Mouse (Mus musculus) liver, embryonic 14.5 days (tissue): ENCODE measurements around the gene Mplkip. TPM values are rescaled to one million over a fixed set of nuclear protein-coding genes. Genes with fewer than 3 reads are reported as not detected.

Experiments used
- ATAC-seq: fragments of 200-750 bp; cut with Nextera tagmentation; 2 replicates; pipeline ENCODE4 v1.8.0; 2017; ENCODE audit warnings: moderate number of reproducible peaks, mild to moderate bottlenecking, moderate library complexity; ENCODE audit not compliant: insufficient read depth
- DNase-seq, 3 experiments: peaks; one replicate each; pipeline ENCODE4 v3.0.0-alpha.2; 2012 to 2013; ENCODE audit warnings: low read depth in 3 of 3, low spot score in 3 of 3
- H3K27ac ChIP-seq: fragments of 300-500 bp; sonication (generic); 2 replicates; pipeline ENCODE4 v1.5.1; 2014; ENCODE audit warnings: moderate library complexity, mild to moderate bottlenecking, control low read depth, inconsistent platforms
- H3K27me3 ChIP-seq: fragments of 300-500 bp; sonication (generic); 2 replicates; pipeline ENCODE4 v1.6.1; 2014; ENCODE audit warnings: mild to moderate bottlenecking, low read length, moderate library complexity; ENCODE audit not compliant: control insufficient read depth, insufficient read depth
- H3K36me3 ChIP-seq: fragments of 300-500 bp; sonication (generic); replicated peaks from 2 replicates; pipeline ENCODE4 v1.6.1; 2014; ENCODE audit warnings: low read depth; ENCODE audit not compliant: control insufficient read depth, insufficient read depth
- H3K4me1 ChIP-seq, 2 experiments: fragments of 200-500 bp in 1 of 2; fragments of 300-500 bp in 1 of 2; sonication (generic) in 1 of 2; replicated peaks; 2 replicates each; pipeline ENCODE4 v1.6.1; 2012 to 2014; ENCODE audit warnings: antibody characterized with exemption in 1 of 2, inconsistent platforms in 1 of 2, low read length in 1 of 2; ENCODE audit not compliant: control insufficient read depth in 2 of 2, insufficient read depth in 2 of 2
- H3K4me2 ChIP-seq: fragments of 300-500 bp; sonication (generic); 2 replicates; pipeline ENCODE4 v1.6.1; 2014; ENCODE audit warnings: low read depth, mild to moderate bottlenecking, control low read depth, moderate library complexity
- H3K4me3 ChIP-seq, 2 experiments: fragments of 200-500 bp in 1 of 2; fragments of 300-500 bp in 1 of 2; sonication (generic) in 1 of 2; 2 replicates each; pipeline ENCODE4 v1.5.1; 2012 to 2014; ENCODE audit warnings: low read depth in 2 of 2, low read length in 2 of 2, mild to moderate bottlenecking in 2 of 2, control low read depth in 1 of 2, inconsistent platforms in 1 of 2, moderate library complexity in 1 of 2; ENCODE audit not compliant: insufficient read depth in 1 of 2
- H3K9ac ChIP-seq: fragments of 300-500 bp; sonication (generic); replicated peaks from 2 replicates; pipeline ENCODE4 v1.6.1; 2014; ENCODE audit warnings: mild to moderate bottlenecking, control low read depth, moderate library complexity
- H3K9me3 ChIP-seq: fragments of 300-500 bp; sonication (generic); 2 replicates; pipeline ENCODE4 v1.6.1; 2016; ENCODE audit warnings: low read length, mixed read lengths; ENCODE audit not compliant: control insufficient read depth
- CTCF ChIP-seq: IDR thresholded peaks from 2 replicates; pipeline ENCODE4 v1.5.1; 2016; ENCODE audit warnings: antibody characterized with exemption, low read depth, control low read depth
- EP300 ChIP-seq: IDR thresholded peaks from 2 replicates; pipeline ENCODE4 v1.6.1; 2016; ENCODE audit warnings: antibody characterized with exemption, low read depth
- WGBS: fragments of 180-500 bp; shearing (Covaris S2); extraction: QIAGEN DNeasy Blood & Tissue Kit; methylation state at CpG from one replicate; pipeline ENCODE4 v1.1.7; 2014; ENCODE audit not compliant: insufficient replicate concordance; 5-methylcytosine and 5-hydroxymethylcytosine counted together
- polyA plus RNA-seq, 2 experiments: library from polyadenylated mRNA; depleted of rRNA in 1 of 2; stranded (reverse) in 1 of 2; unstranded in 1 of 2; fragments of >200 nt; fragmentation: Nextera tagmentation in 1 of 2; extraction: Ambion mirVana in 1 of 2; gene quantifications; 2 replicates each; pipeline versions ENCODE4 v1.2.1 to v1.2.3; 2012 to 2014

Gene Mplkip
- polyA plus RNA-seq, 2 experiments, result 8.3 to 31.0 TPM

DNA sequence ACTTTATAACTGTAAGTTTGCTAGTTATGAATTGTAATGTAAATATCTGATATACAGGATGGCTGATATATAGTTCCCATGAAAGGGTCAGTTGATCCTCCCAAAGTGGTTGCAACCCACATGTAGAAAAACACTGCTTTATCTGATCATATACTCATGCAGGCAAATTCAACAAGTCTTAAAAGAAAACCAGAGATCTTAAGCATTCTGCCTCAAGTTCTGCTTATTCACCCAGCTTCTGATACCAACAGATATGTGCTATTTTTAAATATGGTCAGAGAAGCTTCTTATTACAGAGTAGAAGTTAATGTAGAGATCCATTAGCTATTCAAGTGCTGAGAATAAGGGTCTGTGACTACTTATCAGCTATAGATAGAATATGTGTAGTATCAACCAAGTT is 6.3 kb downstream of the Mplkip start:
- no peak overlapping the region for H3K9ac ChIP-seq
- H3K4me3 ChIP-seq, result no peak overlapping the region
- no peaks in the 10 kb centered on the region for H3K36me3 ChIP-seq
- H3K4me1 ChIP-seq, result peaks cover 0 to 4% of the 10 kb centered on the region in 2 experiments; a peak in 2 of 4 replicates
- TF ChIP-seq CTCF (no peak), EP300 (no peak)
- ATAC-seq (no peak), DNase-seq (no peak)
- no peaks in the 10 kb centered on the region for H3K9me3 ChIP-seq
- no peak overlapping the region for H3K4me2 ChIP-seq
- no peaks in the 10 kb centered on the region for H3K27me3 ChIP-seq
- H3K27ac ChIP-seq, result no peak overlapping the region

DNA sequence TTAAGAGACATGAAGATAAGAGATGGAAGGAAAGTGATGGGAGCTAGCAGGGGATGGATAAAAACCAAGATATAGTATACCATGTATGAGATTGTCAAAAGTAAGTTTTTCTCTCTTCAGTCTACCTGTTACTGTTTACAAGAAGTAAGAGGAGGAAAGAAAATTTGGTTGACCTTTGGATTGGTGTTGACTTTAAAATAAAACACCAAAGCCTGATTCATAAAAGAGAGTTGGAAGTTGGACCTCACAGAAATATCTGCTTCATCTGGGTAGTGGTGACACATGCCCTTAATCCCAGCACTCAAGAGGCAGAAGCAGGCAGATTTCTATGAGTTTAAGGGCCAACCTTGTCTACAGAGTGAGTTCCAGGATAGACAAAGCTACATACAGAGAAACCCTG is 7.3 kb downstream of the Mplkip start:
- H3K27me3 ChIP-seq, result no peaks in the 10 kb centered on the region
- no peak overlapping the region for H3K9ac ChIP-seq
- no peaks in the 10 kb centered on the region for H3K36me3 ChIP-seq
- H3K9me3 ChIP-seq, result no peaks in the 10 kb centered on the region
- ATAC-seq, result no peak
- no peak overlapping the region for H3K27ac ChIP-seq
- H3K4me1 ChIP-seq, result peaks cover 0 to 4% of the 10 kb centered on the region in 2 experiments; a peak in 1 of 4 replicates
- no peak overlapping the region for H3K4me2 ChIP-seq
- H3K4me3 ChIP-seq, result no peak overlapping the region
- no peak for DNase-seq
- no peak for TF ChIP-seq EP300
- no peak for TF ChIP-seq CTCF

GRCm38 (mm10) chr13:17705188-17705826 is 10.3 kb downstream of the Mplkip start:
- ATAC-seq, result no peak
- no peak for TF ChIP-seq EP300
- Histone ChIP-seq H3K27me3 (no peaks in the 10 kb centered on the region), H3K4me3 (no peak overlapping the region), H3K27ac (no peak overlapping the region), H3K4me1 (no peaks in the 10 kb centered on the region; a peak in 1 of 4 replicates), H3K36me3 (no peaks in the 10 kb centered on the region), H3K4me2 (no peak overlapping the region), H3K9ac (no peak overlapping the region), H3K9me3 (no peaks in the 10 kb centered on the region)
- no peak for DNase-seq
- WGBS, result 78% methylated on average over 6 of the region's 6 CpGs

DNA sequence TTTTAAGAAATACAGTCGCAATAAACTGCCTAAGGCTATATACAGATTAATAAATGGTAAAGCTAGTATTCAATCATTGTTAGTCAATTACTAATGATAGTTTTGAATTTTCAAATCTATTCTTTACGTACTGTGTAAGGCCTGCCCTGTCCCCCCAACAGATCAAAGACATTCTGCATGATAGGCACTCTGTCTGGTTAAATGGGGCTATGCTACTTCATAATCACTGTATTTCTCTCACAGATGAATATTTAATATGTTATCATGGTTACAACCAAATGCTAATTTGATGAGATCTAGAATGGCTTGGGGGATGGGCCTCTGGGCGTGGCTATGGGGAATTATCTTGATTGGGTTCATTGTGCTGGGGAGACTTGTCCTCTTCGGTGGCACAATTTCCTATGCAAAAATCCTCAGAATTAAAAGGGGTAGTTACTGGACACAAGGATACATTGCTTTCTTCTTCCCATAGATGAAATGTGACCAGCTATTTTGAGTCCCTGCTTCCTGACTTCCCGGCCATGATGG is 13.9 kb downstream of the Mplkip start:
- H3K27me3 ChIP-seq, result no peaks in the 10 kb centered on the region
- H3K4me3 ChIP-seq, result no peak overlapping the region
- ATAC-seq (no peak), DNase-seq (no peak)
- no peak overlapping the region for H3K4me2 ChIP-seq
- WGBS, result 60% methylated on average over 5 of the region's 5 CpGs
- no peak overlapping the region for H3K9ac ChIP-seq
- H3K27ac ChIP-seq, result no peak overlapping the region
- no peaks in the 10 kb centered on the region for H3K9me3 ChIP-seq
- no peaks in the 10 kb centered on the region for H3K36me3 ChIP-seq
- no peak for TF ChIP-seq EP300
- H3K4me1 ChIP-seq, result no peaks in the 10 kb centered on the region

DNA sequence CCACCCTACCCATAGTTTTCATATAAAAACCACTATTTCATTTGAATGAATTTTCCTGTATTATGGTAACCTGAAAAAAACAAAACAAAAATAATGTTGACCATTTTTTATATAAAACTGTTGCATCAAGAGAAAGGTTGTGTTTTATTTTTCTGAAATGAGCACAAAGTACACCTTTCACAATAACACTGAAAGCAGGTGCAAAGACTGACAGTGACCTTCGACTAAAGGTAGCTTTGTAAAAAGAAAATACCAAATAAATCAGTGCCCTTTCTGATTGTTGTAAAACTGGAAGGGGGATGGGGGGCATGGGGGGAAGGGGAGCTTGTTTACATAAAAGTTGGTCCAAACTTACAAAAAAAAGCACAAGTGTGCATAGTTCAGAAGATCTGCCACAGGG is 22.4 kb downstream of the Mplkip start:
- Histone ChIP-seq H3K9me3 (no peaks in the 10 kb centered on the region), H3K27me3 (no peaks in the 10 kb centered on the region), H3K4me2 (no peak overlapping the region), H3K36me3 (peaks cover 20% of the 10 kb centered on the region), H3K27ac (no peak overlapping the region), H3K4me1 (no peaks in the 10 kb centered on the region), H3K9ac (no peak overlapping the region), H3K4me3 (no peak overlapping the region)
- DNase-seq (no peak), ATAC-seq (no peak)
- TF ChIP-seq CTCF (no peak), EP300 (no peak)
- WGBS, result 67% methylated on average over 1 of the region's 1 CpGs
